Mouse (Mus musculus) embryonic fibroblast, embryonic 13.5 days (primary cell): ENCODE data around the gene Cux1.

Experiments
- CTCF ChIP-seq: IDR thresholded peaks from 2 replicates; pipeline ENCODE4 v1.5.1; 2011; ENCODE audit warnings: mild to moderate bottlenecking, control low read depth, low read length, moderate library complexity, borderline replicate concordance; ENCODE audit not compliant: insufficient read depth
- POLR2A ChIP-seq: IDR thresholded peaks from 2 replicates; pipeline ENCODE4 v1.6.1; 2011; ENCODE audit warnings: low read depth, mild to moderate bottlenecking, control low read depth, low read length, moderate library complexity

DNA sequence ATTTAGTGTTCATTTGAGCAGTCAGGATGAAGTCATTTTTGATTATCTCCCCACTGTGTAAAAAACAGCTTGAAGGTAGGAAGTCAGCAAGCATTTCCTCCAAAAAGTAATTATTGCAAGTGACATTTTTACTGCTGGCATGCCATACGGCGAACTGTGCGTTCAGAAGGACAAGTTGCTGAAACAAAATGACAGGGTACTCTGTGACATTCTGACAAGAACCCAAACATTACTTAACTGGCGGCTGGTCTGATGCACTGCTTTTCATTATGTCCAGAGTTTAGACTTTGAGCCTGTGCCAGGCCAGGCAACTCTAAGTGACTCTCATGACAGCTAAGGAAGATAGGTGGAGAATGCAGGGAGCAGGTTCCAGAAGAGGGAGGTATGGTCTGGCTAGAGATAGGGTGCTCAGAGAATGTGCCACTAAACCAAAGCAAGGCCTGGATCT lies 274.3 kb downstream of the Cux1 start:
- TF ChIP-seq CTCF (no peak), POLR2A (no peak)
